Mouse (Mus musculus) yolk sac, embryonic 10.5 days (tissue): ENCODE measurements around the gene Lta.

Experiments used
- DNase-seq: peaks from one replicate; pipeline ENCODE4 v3.0.0-alpha.2; 2017; ENCODE audit warnings: low spot score

Gene Lta

DNA sequence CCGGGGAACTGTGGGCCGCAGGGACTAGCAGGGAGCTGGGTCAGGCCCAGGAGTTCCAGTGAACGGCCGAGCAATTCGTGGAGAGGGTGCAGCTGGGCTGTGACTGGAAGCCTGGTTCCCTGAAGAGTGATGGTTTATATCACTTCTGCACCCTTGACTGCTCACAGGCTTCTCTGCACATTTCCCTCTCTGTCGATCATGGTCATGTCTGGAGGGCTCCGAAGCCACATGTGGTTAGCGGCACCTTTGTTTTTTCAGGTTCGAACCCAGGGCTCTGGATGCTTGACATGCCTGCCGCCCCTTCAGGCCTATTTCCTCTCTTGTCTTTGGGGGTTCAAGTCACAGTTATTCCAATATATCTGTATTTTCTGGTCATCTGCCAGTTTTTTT, 224 bp upstream of the Lta start:
- no peak for DNase-seq

DNA sequence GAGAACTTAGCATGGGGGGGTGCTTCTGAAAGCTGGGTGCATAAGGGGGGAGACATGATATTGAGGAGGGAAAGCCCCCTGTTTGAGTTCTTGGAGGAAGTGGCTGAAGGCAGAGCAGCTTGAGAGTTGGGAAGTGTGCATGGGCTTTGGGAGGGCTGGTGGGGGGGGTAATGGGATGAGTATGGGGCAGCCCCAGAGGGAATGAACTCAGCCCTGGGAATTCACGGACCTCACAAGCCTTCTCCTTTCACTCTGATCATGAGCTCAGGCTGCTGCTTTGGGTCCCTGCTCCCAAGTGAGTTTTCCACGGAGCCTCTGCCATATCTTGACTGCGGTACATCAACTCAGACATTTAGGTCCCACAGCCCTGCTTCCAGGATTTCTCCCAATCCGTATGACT, 2.7 kb downstream of the Lta start:
- DNase-seq = no peak

DNA sequence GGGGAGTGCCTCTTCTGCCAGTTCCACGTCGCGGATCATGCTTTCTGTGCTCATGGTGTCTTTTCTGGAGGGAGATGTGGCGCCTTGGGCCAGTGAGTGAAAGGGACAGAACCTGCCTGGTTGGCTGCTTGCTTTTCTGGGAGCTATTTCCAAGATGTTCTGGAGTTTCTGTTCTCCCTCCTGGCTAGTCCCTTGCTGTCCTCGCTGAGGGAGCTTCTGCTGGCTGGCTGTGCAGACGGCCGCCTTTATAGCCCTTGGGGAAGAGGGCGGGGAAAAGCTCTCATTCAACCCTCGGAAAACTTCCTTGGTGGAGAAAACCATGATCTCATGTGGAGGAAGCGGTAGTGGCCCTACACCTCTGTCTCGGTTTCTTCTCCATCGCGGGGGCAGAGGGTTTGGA, 3.4 kb downstream of the Lta start, which contains the start of gene Tnf:
Gene Tnf, minus strand, starts transcription at position 221 of the 400 bp plus-strand sequence.
- DNase-seq = no peak

DNA sequence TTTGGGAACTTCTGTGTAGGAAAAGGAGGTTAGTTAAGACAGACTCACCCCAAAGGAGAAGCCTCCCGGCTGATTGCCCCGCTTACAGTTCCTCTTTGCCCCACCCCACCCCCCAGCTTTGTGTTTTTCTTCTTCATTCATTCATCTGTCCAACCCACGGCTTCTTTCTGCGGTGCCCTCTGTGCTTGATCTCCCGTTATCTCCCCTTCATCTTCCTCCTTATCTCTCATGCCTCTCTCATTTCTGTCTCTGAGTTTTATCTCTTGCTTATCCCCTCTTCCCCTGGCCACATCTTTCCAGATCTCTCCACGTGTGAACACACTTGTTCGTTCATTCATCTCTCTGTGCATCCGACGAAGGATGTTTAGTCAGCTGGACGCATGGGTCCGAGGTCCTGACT, 4.0 kb downstream of the Lta start:
- DNase-seq = no peak

DNA sequence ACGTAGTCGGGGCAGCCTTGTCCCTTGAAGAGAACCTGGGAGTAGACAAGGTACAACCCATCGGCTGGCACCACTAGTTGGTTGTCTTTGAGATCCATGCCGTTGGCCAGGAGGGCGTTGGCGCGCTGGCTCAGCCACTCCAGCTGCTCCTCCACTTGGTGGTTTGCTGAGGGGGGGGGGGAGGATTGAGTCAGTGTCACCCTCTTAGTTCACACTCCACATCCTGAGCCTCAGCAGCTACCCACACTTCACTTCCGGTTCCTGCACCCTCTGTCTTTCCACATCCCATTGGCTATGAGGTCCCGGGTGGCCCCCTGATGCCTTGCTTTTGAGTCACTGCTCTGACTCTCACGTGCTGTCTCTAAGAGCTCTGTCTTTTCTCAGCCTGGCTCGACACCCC, 4.8 kb downstream of the Lta start:
- DNase-seq = no peak

DNA sequence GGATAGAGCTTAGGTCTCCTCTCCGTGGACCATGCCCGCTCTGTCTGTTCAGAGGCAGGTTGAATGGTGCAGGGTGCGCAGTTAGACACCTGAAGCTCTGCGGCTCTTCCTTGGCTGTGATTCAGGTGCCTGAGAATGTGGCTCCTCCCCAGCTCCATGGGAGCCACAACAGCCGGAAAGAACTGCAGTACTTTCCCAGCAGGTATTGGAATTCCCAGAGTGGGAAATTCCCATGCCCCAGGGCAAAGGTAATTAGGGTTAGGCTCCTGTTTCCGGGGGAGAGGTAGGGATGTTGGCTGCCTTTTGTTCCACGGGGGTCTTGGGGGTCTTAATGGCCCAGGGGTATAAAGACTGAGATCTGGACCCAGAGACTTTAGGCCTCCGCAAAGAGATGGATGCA, 6.2 kb downstream of the Lta start:
- DNase-seq = no peak

DNA sequence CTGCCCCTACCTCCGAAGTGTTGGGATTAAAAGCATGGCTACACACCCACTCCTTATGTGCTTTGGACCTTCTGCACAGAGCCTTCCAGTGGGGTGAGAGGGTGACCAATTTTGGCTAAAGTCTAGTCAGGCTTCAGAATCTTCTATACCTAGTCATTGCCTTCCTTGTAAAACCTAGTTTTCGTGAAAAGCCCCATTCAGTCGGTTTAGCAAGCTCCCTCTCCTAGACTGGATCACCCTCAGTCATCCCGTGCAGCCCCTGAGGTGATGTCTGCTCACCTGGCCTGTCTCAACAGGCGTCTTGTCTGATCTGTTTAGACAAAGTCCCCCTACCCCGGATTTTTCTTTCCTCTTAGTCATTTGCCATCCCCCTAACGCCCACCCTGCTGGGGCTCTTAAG, 7.1 kb downstream of the Lta start:
- DNase-seq = no peak

DNA sequence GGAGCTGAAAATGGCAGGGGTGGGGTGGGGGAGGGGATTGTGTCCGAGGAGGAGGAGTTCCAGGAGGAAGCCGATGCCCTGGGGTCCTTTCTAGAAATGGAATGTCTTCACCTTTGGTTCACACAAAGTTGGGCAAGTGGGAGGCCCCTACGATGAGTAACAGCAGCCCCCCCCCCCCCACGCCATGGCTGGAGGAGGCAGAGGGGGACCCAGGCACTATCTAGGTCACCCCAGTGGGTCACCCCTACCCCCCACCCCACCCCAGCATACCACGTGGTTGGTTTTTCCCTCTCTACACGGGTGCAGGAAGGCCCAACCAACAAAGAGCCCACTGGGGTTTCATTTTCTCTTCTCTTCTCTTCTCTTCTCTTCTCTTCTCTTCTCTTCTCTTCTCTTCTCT, 8.0 kb downstream of the Lta start:
- no peak for DNase-seq

DNA sequence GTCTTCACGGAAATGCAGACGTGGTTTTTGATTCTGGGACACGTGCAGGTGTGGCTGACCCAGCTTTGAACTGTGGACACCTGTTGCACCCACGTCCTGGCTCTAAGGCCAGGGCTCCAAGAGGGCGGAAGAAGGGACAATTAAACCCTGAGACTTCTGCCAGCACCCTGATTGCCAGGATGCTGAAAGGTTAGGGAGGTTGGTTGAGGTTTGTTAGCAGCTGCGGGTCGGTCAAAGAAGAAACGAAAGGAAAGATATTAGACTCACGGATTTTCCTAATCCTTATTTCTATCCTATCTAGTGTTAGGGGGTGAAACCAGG, 8.9 kb downstream of the Lta start:
- DNase-seq = no peak

DNA sequence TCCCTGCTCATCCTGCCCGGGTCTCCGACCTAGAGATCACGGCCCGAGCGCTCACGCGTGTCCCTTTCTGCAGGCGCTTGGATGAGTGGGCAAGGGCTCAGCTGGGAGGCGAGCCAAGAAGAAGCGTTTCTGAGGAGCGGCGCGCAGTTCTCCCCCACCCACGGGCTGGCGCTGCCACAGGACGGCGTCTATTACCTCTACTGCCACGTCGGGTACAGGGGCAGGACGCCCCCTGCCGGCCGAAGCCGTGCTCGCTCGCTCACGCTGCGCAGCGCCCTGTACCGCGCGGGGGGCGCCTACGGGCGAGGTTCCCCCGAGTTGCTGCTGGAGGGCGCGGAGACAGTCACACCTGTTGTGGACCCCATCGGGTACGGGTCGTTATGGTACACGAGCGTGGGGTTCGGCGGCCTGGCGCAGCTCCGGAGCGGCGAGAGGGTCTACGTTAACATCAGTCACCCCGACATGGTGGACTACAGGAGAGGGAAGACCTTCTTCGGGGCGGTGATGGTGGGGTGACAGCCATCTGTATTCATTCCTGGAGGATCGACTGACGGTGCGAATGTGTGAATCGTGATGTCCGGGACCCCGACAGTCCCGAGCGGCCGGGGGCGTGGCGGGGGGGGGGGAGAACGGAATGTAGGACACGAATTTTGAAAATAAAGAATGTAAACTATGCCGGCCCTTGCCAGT, 9.4 kb downstream of the Lta start:
- DNase-seq = peak; percentile 61

DNA sequence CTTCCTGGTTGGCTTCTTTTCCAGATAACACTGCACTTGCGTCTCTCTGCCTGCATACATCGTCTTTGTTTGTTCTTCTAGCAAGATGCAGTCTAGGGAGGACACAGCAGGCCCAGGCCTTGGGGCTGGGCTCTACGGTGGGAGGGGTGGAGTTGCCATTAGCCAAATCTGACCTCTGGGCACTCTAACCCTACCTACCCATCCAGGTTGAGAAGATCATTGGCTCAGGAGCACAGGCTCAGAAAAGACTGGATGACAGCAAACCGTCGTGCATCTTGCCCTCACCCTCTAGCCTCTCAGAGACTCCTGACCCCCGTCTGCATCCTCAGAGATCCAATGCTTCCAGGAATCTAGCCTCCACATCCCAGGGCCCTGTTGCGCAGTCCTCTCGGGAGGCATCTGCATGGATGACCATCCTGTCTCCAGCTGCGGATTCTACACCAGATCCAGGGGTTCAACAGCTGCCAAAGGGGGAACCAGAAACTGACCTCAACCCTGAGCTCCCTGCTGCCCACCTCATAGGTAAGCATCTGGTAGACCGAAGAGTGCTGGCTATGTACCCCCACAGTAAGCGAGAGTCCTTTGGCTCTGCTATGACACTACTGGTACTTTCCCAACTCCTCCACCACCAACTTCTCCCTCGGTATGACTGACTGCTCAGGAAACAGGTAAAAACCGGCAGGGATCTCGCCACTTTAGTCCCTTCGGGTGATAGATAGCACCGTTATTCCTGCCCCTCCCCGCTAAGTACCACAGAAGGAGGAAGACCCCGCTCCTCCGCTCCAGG, 10.1 kb downstream of the Lta start:
- DNase-seq = no peak

DNA sequence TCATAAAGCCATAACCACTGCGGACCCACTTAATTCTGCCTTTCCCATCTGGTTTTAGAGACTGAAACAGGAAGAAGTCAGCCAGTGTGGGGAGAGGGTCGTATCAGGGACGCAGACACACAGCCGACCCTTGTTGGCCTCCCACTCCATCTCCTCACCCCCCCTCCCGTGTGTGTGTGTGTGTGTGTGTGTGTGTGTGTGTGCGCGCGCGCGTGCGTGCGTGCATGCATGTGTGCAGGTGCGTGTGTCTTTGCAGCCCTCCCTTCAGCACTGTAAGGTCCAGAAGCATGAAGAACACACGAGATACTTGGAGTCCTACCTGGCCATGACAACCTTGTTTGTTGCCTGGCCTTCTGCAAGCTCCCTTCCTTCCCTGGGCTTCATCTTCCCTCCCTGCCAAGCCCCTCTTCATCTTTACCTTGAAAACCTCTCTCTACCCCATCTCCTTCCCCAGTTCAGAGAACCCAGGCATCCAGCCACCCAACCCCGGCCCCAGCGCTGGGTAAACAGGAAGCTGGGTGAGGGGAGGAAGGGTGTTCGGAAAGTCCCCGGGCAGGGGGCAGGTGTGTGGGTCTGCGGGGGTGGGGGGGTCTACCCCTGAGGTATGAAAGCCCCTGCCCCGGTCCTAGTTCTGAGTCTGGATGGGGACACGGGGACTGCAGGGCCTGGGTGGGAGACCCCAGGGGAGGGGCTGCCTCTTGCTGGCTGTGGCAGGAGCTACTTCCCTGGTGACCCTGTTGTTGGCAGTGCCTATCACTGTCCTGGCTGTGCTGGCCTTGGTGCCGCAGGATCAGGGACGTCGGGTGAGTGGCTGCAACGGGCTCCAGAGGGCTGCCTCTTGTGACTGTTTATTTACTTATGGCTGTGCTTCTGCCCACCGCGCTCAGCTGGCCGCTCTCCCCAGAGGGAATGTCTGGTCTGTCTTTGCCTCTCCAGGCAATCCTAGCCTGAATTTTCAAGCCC, 11.0 kb downstream of the Lta start, which contains the start of gene Ltb:
Gene Ltb, plus strand, starts transcription at position 559 of the 963 bp plus-strand sequence.
- DNase-seq = no peak

DNA sequence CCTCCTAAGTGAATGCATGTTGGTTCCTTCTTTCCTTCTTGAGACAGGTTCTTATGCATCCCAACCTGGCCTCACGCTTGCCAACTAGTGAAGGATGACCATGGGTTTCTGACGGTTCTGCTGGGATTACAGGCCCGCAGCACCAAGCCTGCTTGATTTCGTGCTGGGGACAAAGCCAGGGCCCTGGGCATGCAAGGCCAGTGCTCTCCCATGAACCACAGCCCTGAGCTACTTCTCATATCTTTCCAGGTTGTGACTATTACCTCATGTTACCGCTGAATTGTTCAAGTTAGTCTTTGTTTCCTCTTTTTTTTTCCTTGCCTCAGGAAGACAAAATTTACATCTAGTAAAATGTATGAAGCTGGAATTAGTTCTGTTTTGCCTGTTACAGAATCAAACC, 12.2 kb downstream of the Lta start:
- DNase-seq = no peak

DNA sequence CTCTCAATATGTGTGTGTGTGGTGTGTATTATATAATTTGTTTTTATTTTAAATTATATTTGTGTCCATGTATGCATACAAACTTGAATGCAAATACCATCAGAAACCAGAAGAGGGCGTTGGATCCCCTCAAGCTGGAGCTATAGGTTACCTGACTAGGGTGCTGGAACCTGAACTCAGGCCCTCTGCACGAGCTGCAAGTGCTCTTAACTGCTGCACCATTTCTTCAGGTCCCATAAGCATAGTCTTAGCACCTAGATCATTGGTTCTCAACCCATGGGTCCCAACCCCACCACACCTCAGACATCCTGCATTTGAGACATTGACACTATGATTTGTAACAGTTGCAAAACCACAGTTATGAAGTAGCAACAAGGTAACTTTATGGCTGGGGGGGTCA, 13.4 kb downstream of the Lta start:
- no peak for DNase-seq

DNA sequence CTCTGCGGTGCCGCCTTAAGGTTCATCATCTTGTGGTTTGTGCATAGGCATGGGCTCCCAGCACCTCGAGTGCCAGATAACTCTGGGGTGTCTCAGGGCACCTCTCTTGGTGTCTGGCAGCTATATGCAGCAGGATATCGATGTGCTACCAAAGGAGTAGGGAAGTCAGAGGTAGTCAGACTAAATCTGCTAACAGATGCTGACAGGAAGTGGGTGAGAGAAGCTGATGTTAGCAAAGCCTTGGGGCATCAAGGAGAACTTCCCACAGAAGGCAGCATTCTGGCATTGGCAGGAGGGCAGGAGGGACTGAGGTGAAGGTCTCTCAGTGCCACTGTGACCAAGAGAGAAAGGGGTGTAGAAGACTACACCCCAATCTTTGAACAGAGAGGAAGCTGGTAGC, 15.1 kb downstream of the Lta start:
- DNase-seq = no peak

DNA sequence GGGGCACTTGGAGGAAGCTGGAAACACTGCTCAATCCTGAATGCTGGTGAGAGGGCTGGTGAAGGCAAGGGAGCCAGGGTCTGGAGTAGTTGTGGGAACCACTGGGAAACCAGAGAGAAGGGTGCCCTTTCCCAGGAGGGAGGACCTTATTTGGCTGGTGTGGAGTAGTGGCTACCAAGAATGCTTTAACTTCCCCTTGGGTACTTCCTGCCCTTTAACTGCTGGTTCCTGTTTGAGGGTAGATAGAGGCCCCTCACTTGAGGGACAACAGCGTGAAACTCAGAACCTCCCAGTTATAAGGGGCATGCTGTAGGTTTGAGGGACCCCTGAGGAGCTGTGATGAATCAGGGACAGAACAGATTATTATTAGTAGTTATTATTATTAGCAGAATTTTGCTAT, 16.0 kb downstream of the Lta start:
- DNase-seq = no peak

DNA sequence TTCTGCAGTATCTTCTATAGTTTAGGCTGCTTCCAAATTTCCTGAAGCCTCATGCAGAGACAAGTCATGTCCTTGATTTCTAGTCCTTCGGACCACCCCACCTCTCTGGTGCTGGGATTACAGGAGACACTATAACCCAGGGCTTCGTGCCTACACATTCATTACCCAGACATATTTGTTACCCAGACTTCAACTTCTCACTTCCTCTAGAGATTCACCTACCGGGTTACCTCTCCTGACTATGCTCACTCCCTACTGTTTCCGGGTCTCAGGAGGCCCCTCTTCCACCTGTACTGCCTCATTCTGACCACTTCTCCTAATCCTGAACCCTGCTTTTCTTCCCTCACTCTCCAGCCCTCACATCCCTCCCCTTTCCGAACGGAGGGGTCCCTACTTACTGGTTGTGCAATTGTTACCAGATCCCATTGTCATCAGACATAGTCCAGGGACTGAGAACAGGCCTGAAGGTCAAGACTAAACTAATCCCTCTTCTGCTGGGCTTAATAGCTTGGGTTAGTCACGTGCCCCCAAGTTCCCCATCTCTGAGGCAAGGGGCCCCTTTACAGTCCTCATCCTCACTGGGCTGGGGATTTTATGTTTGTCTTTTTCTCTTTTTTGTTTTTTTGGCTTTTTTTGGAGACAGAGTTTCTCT, 17.1 kb downstream of the Lta start, which contains the start of gene Lst1:
Gene Lst1, minus strand, starts transcription at position 481 of the 652 bp plus-strand sequence.
- DNase-seq = no peak

DNA sequence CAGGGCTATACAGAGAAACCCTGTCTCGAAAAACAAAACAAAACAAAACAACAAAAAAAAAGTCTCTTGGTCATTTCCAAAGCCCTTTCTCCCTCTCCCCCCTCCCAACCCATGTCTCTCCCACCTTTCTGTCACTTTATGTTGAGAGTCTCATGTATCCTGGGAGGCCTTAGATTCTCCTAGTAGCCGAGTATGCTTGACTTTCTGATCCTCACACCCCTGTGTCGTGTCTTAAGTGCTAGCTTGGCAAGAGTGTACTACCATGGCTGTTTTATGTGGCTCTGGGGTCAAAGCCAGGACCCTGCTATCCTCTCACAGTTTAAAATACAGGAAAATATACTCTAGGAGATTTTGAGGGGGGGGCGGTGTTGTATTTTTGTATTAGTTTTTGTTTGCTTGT, 17.8 kb downstream of the Lta start:
- DNase-seq = no peak

DNA sequence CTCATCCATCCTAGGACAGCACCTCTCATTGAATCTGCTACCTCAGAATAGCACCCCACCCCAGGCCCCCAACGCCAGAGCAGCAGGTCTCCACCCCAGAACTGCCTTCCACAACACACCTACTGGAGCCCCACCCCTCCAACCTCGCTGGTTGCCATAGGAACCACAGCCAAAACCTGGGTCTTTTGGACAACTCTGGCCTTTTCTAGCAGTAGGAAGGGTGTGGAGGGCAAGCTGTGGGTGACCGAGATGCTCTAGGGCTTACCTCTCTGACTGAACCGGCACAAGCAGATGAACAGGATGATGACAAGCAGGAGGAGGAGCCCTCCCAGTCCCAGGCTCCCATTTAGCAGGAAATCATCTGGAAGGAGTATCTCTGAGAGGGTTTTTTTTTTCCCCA, 18.5 kb downstream of the Lta start:
- peak; percentile 38 for DNase-seq

DNA sequence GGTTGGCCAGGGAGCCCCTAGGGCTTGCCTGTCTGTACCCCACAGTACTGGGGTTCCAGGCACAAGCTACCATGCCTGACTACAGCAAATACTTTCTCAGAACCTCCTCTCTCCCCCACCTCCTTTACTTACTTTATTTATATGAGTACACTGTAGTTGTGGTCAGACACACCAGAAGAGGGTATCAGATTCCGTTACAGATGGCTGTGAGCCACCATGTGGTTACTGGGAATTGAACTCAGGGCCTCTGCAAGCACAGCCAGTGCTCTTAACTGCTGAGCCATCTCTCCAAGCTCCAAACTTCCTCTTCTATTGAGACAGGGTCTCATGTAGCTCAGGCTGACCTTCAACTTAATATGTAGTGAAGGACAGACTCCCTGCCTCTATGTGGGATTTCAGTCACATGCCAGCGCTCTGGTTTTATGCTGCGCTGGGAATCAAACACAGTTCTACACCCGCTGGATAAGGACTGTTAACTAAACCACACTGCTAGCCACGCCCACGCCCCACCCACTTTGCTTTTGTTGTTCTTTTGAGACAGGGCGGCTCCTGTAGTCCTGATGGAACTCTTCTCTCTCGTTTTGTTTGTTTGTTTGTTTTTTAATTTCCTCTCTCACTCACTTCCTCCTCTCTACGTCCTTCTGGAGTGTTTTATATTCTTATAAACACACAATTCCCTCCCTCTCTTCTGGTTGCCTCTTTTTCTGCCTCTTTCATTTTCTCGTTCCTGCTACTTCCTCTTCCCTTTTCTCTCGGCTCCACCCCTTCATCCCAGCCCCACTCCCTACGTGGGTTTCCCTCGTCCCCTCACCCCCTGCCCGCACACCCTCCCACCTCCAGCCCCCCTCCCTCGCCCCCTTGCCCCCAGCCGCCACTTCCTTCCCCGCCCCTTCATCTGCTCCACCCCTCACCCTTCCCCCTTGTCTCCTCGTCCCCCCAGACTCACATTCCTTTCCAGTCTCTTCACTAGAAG, 19.2 kb downstream of the Lta start:
- peak; percentile 68 for DNase-seq

DNA sequence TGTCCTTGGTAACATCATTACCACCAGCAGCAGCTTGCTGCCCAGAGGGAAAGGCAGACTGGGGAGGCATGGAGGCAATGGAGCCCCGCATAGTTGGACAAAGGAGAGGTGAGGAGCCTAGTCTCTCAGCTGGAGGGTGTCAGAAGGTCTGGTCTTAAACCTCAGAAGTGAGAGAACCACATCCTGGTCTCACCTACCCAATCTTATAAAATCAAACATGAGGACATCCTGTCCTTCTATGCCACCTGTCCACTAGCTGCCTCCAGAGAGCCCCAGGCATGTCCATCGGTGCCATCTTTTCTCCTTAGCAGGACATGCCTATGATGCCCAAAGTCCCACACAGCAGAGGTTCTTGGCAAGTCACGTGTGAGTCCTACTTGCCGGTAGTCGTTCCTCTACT, 25.1 kb downstream of the Lta start:
- DNase-seq = no peak
